Comparison of ENCODE assay signal across 8 mouse cellular contexts in genomic region chrX:93888966-93889365, GRCm38 (mm10). TPM values are rescaled to one million over a fixed set of nuclear protein-coding genes. Genes with fewer than 3 reads are reported as not detected.
A peak's percentile ranks its signal among the peaks of the same experiment; 100 is the strongest.
DNase-seq lines count a peak whose midpoint lies in the region; ATAC-seq and TF ChIP-seq lines count a peak whose summit lies in the region.

No protein-coding gene starts in this region.

- no peak for ATAC-seq in liver, embryonic 13.5 days (ENCODE audit: low read depth)
- peak; percentile 46; the same call in 1 of the 2 replicates for ATAC-seq in hindbrain, embryonic 14.5 days (ENCODE audit: low FRiP score)
- no peak for ATAC-seq in granulocyte monocyte progenitor cell, adult 5-6 weeks (replicated peaks; ENCODE audit: poor library complexity, severe bottlenecking)

- TF ChIP-seq POLR2A in heart, adult 2 months (IDR thresholded peaks at IDR 0.05; ENCODE audit: insufficient read depth, low read depth, low read length) = no peak
- TF ChIP-seq POLR2A in myocyte (IDR thresholded peaks at IDR 0.05; ENCODE audit: insufficient read length, low read depth) = no peak

- peak overlapping the region; percentile 76 for H3K27ac ChIP-seq in heart, adult 2 months
- H3K27ac ChIP-seq in liver, embryonic 13.5 days = no peak overlapping the region
- H3K27ac ChIP-seq in hindbrain, embryonic 14.5 days = no peak overlapping the region

- H3K36me3 ChIP-seq in heart, adult 2 months (ENCODE audit: control insufficient read depth, insufficient read depth, low read length) = no peaks in the 10 kb centered on the region
- no peaks in the 10 kb centered on the region for H3K36me3 ChIP-seq in liver, embryonic 13.5 days
- no peaks in the 10 kb centered on the region for H3K36me3 ChIP-seq in hindbrain, embryonic 14.5 days (replicated peaks; ENCODE audit: control insufficient read depth, insufficient read depth)
- H3K36me3 ChIP-seq in myocyte (ENCODE audit: control insufficient read depth, insufficient read depth) = no peaks in the 10 kb centered on the region

- DNase-seq in heart, adult 2 months = no peak
- DNase-seq in heart, postnatal 25 days (ENCODE audit: low spot score) = no peak
- DNase-seq in liver, embryonic 13.5 days = no peak
- DNase-seq in liver = no peak
- no peak for DNase-seq in hindbrain, embryonic 14.5 days (ENCODE audit: low spot score)
- no peak for DNase-seq in right cerebral cortex, adult 18-20 months

- no peak for TF ChIP-seq CTCF in heart, adult 2 months (IDR thresholded peaks at IDR 0.05)

- no peak overlapping the region for H3K4me2 ChIP-seq in liver, embryonic 13.5 days
- H3K4me2 ChIP-seq in hindbrain, embryonic 14.5 days (replicated peaks) = peak overlapping the region; percentile 45
- H3K4me2 ChIP-seq in myocyte (ENCODE audit: low read depth) = peak overlapping the region; percentile 75

- H3K79me2 ChIP-seq in heart, adult 2 months (replicated peaks; ENCODE audit: control insufficient read depth, insufficient read depth, low read length) = no peaks in the 10 kb centered on the region
- no peaks in the 10 kb centered on the region for H3K79me2 ChIP-seq in myocyte (ENCODE audit: control insufficient read depth, insufficient read depth)

- no peaks in the 10 kb centered on the region for H3K9me3 ChIP-seq in liver, embryonic 13.5 days (replicated peaks)
- H3K9me3 ChIP-seq in hindbrain, embryonic 14.5 days (ENCODE audit: control insufficient read depth, low read length) = no peaks in the 10 kb centered on the region

- H3ac ChIP-seq in myocyte (ENCODE audit: control insufficient read depth, insufficient read length) = no peak overlapping the region

- intact Hi-C loops in heart, adult 2 months (cut with DNase I) = loop anchor here (5.0 kb wide), 1 partner anchor 822 kb away; no protein-coding TSS in a partner anchor
- intact Hi-C loops in heart, postnatal 25 days (cut with DNase I) = no loop called here

- WGBS in heart, adult 2 months = 67% methylated on average over 8 of the region's 8 CpGs
- WGBS in liver, embryonic 13.5 days (ENCODE audit: insufficient replicate concordance) = 72% methylated on average over 8 of the region's 8 CpGs
- 70% methylated on average over 8 of the region's 8 CpGs for WGBS in hindbrain, embryonic 14.5 days

- H3K27me3 ChIP-seq in heart, adult 2 months (ENCODE audit: control insufficient read depth, insufficient read depth, low read length) = no peaks in the 10 kb centered on the region
- no peaks in the 10 kb centered on the region; the same call in 1 of the 2 replicates for H3K27me3 ChIP-seq in liver, embryonic 13.5 days
- no peaks in the 10 kb centered on the region; the same call in 1 of the 2 replicates for H3K27me3 ChIP-seq in hindbrain, embryonic 14.5 days (ENCODE audit: control insufficient read depth, insufficient read depth, low read length)
- no peaks in the 10 kb centered on the region for H3K27me3 ChIP-seq in myocyte (ENCODE audit: control insufficient read depth, insufficient read depth, insufficient read length)

- H3K4me3 ChIP-seq in heart, adult 2 months = no peak overlapping the region
- 0 out of 2 replicates have a peak overlapping the region, but pooled peaks have one; percentile 23 for H3K4me3 ChIP-seq in liver, embryonic 13.5 days (replicated peaks)
- H3K4me3 ChIP-seq in hindbrain, embryonic 14.5 days (replicated peaks; ENCODE audit: low read length) = peak overlapping the region; percentile 25; the same call in 1 of the 2 replicates
- H3K4me3 ChIP-seq in myocyte = peak overlapping the region; percentile 10

- TF ChIP-seq EP300 in heart, adult 2 months (IDR thresholded peaks at IDR 0.05; ENCODE audit: insufficient read depth, low read depth, low read length) = no peak

- H3K9ac ChIP-seq in heart, adult 2 months (ENCODE audit: low read depth, low read length) = no peak overlapping the region
- no peak overlapping the region for H3K9ac ChIP-seq in liver, embryonic 13.5 days
- no peak overlapping the region for H3K9ac ChIP-seq in hindbrain, embryonic 14.5 days

- no peaks in the 10 kb centered on the region for H3K4me1 ChIP-seq in heart, adult 2 months (ENCODE audit: control insufficient read depth, insufficient read depth, low read length)
- H3K4me1 ChIP-seq in liver, embryonic 13.5 days (replicated peaks) = no peaks in the 10 kb centered on the region
- no peaks in the 10 kb centered on the region for H3K4me1 ChIP-seq in hindbrain, embryonic 14.5 days (replicated peaks; ENCODE audit: control insufficient read depth, insufficient read depth, low read length)

TF ChIP-seq in myocyte, 11 proteins besides CTCF, POLR2A, EP300 and RAD21:
- TF ChIP-seq POLR2AphosphoS2 (IDR thresholded peaks at IDR 0.05; ENCODE audit: insufficient read length, low read depth) (no peak), SRF (IDR thresholded peaks at IDR 0.05; ENCODE audit: control insufficient read depth, insufficient read length, low read depth) (no peak), MAX (IDR thresholded peaks at IDR 0.05; ENCODE audit: low read depth) (no peak), MYOD1 (IDR thresholded peaks at IDR 0.05; ENCODE audit: control insufficient read depth in 1 of 3, insufficient read length in 2 of 3, low read depth in 2 of 3) (no peak), E2F4 (IDR thresholded peaks at IDR 0.05; ENCODE audit: insufficient read depth) (no peak), TCF12 (IDR thresholded peaks at IDR 0.05; ENCODE audit: insufficient read depth, poor library complexity, severe bottlenecking) (no peak), TCF3 (IDR thresholded peaks at IDR 0.05; ENCODE audit: insufficient read length, low read depth) (no peak), CEBPB (IDR thresholded peaks at IDR 0.05; ENCODE audit: insufficient read depth, poor library complexity, severe bottlenecking) (no peak), REST (IDR thresholded peaks at IDR 0.05; ENCODE audit: insufficient read depth, insufficient read length) (no peak), MYOG (IDR thresholded peaks at IDR 0.05; ENCODE audit: control insufficient read depth in 1 of 3, insufficient read depth in 1 of 3, insufficient read length in 2 of 3, low read depth in 2 of 3) (no peak), USF1 (IDR thresholded peaks at IDR 0.05; ENCODE audit: low read depth) (no peak)

RNA-seq across cellular contexts. Expression of gene Pdk3, which starts 57.0 kb away (rescaled TPM):
- 1 to 10 TPM; 2.6 to 3.0 TPM for total RNA-seq in heart, adult 2 months (2021)
- 3.2 and 5.4 TPM in 2 replicates for polyA plus RNA-seq in heart, adult 2 months (2012; rRNA removed)
- 1 to 10 TPM; 3.0 to 3.8 TPM for total RNA-seq in heart, postnatal 25 days (2021)
- 39.3 and 43.2 TPM in 2 replicates for polyA plus RNA-seq in liver, embryonic 13.5 days (2015; fragmentation: Nextera tagmentation; extraction: Ambion mirVana)
- polyA plus RNA-seq in hindbrain, embryonic 14.5 days (2014; fragmentation: Nextera tagmentation; extraction: Ambion mirVana) = 25.6 and 27.8 TPM in 2 replicates
- 15.5 TPM for polyA plus RNA-seq in myocyte (2012; fragmentation: generic; extraction: Trizol)
- 42.8 and 59.4 TPM in 2 replicates for total RNA-seq in granulocyte monocyte progenitor cell, adult 5-6 weeks (2014; fragmentation: Nextera tagmentation)
- 49.8 and 55.5 TPM in 2 replicates for total RNA-seq in granulocyte monocyte progenitor cell, adult 5-6 weeks (2017)
